Mouse (Mus musculus) ES-E14 (cell line): ENCODE measurements around the gene Cfap126. TPM values are rescaled to one million over a fixed set of nuclear protein-coding genes. Genes with fewer than 3 reads are reported as not detected.
A peak's percentile ranks its signal among the peaks of the same experiment; 100 is the strongest.

Experiments used
- DNase-seq: peaks from one replicate; pipeline ENCODE4 v3.0.0-alpha.2; 2013; ENCODE audit warnings: low read depth, low spot score
- H3K27ac ChIP-seq: 2 replicates; pipeline ENCODE4 v1.5.1; 2012; ENCODE audit warnings: low read depth, mild to moderate bottlenecking, low read length, moderate library complexity, mixed read lengths; ENCODE audit not compliant: poor library complexity, insufficient read depth, severe bottlenecking
- H3K36me3 ChIP-seq: 2 replicates; pipeline ENCODE4 v1.6.1; 2012; ENCODE audit warnings: mild to moderate bottlenecking, low read length, moderate library complexity, mixed read lengths; ENCODE audit not compliant: control insufficient read depth, poor library complexity, insufficient read depth, severe bottlenecking
- H3K4me1 ChIP-seq, 2 experiments: fragments of 150-350 bp in 1 of 2; sonication (generic) in 1 of 2; 2 replicates each; pipeline ENCODE4 v1.6.1; 2012; ENCODE audit warnings: low read length in 2 of 2, mild to moderate bottlenecking in 1 of 2, mixed read lengths in 1 of 2; ENCODE audit not compliant: control insufficient read depth in 2 of 2, insufficient read depth in 2 of 2, poor library complexity in 1 of 2
- H3K4me3 ChIP-seq, 2 experiments: fragments of 150-350 bp in 1 of 2; sonication (generic) in 1 of 2; 2 replicates each; pipeline ENCODE4 v1.5.1; 2012; ENCODE audit warnings: low read length in 2 of 2, low read depth in 1 of 2, mild to moderate bottlenecking in 1 of 2, mixed read lengths in 1 of 2; ENCODE audit not compliant: insufficient read depth in 1 of 2, poor library complexity in 1 of 2, severe bottlenecking in 1 of 2
- H3K9ac ChIP-seq: 2 replicates; pipeline ENCODE4 v1.6.1; 2012; ENCODE audit warnings: low read depth, mild to moderate bottlenecking, low read length, mixed read lengths; ENCODE audit not compliant: poor library complexity, insufficient read depth, severe bottlenecking
- H3K9me3 ChIP-seq: fragments of 150-350 bp; sonication (generic); 2 replicates; pipeline ENCODE4 v1.6.1; 2012; ENCODE audit warnings: low read depth, mild to moderate bottlenecking, low read length; ENCODE audit not compliant: control insufficient read depth, insufficient read depth
- CHD2 ChIP-seq: IDR thresholded peaks from 2 replicates; pipeline ENCODE4 v1.6.1; 2014; ENCODE audit warnings: mild to moderate bottlenecking, low read depth, low read length, inconsistent platforms
- HCFC1 ChIP-seq: IDR thresholded peaks from 2 replicates; pipeline ENCODE4 v1.6.1; 2012; ENCODE audit warnings: low read length, inconsistent platforms, borderline replicate concordance; ENCODE audit not compliant: insufficient read depth
- MAFK ChIP-seq: IDR thresholded peaks from 2 replicates; pipeline ENCODE4 v1.6.1; 2014; ENCODE audit warnings: mild to moderate bottlenecking, low read depth, low read length, inconsistent platforms; ENCODE audit not compliant: insufficient read depth
- ZC3H11A ChIP-seq: IDR thresholded peaks from 2 replicates; pipeline ENCODE4 v1.6.1; 2012; ENCODE audit warnings: low read depth, mild to moderate bottlenecking, inconsistent platforms, low read length, borderline replicate concordance
- ZNF384 ChIP-seq: IDR thresholded peaks from 2 replicates; pipeline ENCODE4 v1.6.1; 2012; ENCODE audit warnings: low read depth, low read length, inconsistent platforms
- in situ Hi-C, 2 experiments: fragments of 600-800 bp; cut with MboI; formaldehyde crosslinking; loops; one replicate each; pipeline ENCODE4 v1.15.1; 2025; ENCODE audit warnings: low sequenced_read_pairs in 2 of 2, inconsistent platforms in 1 of 2; ENCODE audit not compliant: unreplicated experiment in 2 of 2
- total RNA-seq: library from RNA; depleted of rRNA; stranded (reverse); fragments of 300-350 nt; gene quantifications from 2 replicates; pipeline ENCODE4 v1.2.3, GENCODE M21; 2012

The Cfap126 gene
- total RNA-seq, 1 experiment, result not detected

DNA sequence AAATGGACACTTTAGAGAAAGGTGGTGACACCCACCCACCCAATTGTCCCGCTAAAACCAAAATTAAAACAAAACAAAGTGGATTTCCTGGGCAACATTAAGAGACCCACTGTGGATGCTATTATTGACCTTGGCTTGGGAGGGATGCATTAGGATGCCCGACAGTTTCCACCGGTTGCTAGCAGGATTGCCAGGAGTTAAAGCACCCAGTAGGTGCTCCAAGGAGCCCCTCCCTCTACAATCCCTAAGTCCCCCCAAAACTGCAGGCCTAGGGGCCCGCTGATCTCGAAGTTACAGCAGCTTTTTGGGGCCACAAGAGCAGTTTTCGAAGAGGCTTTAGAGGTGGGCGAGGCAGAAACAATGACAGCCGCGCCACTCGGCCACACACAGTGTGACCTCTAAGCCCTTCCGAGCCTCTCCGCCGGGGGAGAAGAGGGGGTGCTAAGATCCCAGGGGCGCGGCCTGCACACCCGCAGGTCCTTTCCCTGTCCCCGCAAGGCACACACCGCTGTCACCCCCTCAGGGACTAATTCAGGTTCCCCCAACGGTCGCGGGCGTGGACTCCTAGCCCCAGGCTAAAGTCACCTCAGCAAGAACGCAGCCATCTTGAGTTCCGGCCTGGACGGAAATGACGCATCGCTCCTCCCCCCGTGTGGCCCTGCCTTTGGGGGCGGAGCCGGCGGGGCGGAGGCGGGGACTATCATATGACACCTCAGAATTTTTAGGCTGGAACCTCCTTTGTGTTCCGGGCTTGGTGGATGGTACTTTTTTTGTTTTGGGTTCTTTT, 36.4 kb downstream of the Cfap126 start, which contains the start of the genes Sdhc and Mpz:
Sdhc (minus strand) TSS at position 630 of the 787 bp plus-strand sequence.
Mpz (plus strand) TSS at position 738 of the 787 bp plus-strand sequence.
- in situ Hi-C loops, result no loop called here
- DNase-seq, result peak; percentile 90
- Histone ChIP-seq H3K36me3 (peaks cover 2% of the 10 kb centered on the region; the same call in 1 of the 2 replicates), H3K9me3 (no peaks in the 10 kb centered on the region), H3K27ac (peak within 1 kb of the TSS; percentile 34; the same call in 1 of the 2 replicates), H3K4me1 (peaks cover under 1 to 3% of the 10 kb centered on the region in 2 experiments; a peak in 2 of 4 replicates), H3K9ac (peak within 1 kb of the TSS; percentile 84), H3K4me3 (peak within 1 kb of the TSS; percentile 80 to 100)
- no peak for TF ChIP-seq CHD2
- peak; percentile 39; the same call in 1 of the 2 replicates for TF ChIP-seq HCFC1
- TF ChIP-seq MAFK, result no peak

- Histone ChIP-seq H3K36me3 (peaks cover 2% of the 10 kb centered on the region; the same call in 1 of the 2 replicates), H3K4me1 (peaks cover 2 to 3% of the 10 kb centered on the region in 2 experiments; a peak in 2 of 4 replicates), H3K4me3 (peak overlapping the region; percentile 30 to 100), H3K9ac (peak overlapping the region; percentile 17; the same call in 1 of the 2 replicates), H3K9me3 (no peaks in the 10 kb centered on the region), H3K27ac (no peak overlapping the region)
- TF ChIP-seq HCFC1, result no peak
- no peak for TF ChIP-seq ZC3H11A
- TF ChIP-seq ZNF384, result no peak
- no peak for TF ChIP-seq MAFK
- no peak for TF ChIP-seq CHD2
- no peak for DNase-seq
- in situ Hi-C loops, result no loop called here
Measured at GRCm38 (mm10) chr1:171150838-171151391, 37.2 kb downstream of the Cfap126 start.

- H3K27ac ChIP-seq, result no peak overlapping the region
Measured at GRCm38 (mm10) chr1:171151966-171152365, 38.2 kb downstream of the Cfap126 start.

DNA sequence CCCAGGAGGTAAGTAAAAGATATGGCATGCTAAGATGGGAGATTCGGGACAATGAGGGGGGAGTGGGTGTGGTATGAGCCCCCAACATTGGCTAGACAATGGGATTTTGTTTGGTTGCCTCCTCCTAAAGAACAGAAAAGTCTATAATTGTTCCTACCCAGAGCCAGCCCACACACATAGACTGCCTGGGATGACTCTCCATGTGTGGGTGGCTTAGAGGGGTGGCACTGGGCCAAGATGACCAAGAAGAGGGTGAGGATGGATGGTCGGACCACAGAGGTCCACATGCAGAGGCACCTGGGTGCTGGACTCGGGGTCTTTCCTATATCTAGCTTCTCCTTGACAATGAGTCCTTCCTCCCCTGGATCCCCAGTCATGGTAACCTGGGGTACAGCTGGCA, 42.9 kb downstream of the Cfap126 start:
- Histone ChIP-seq H3K36me3 (no peaks in the 10 kb centered on the region), H3K4me1 (peaks cover 0 to 8% of the 10 kb centered on the region in 2 experiments; a peak in 2 of 4 replicates), H3K9me3 (no peaks in the 10 kb centered on the region), H3K9ac (no peak overlapping the region), H3K27ac (no peak overlapping the region), H3K4me3 (no peak overlapping the region)
- TF ChIP-seq CHD2, result no peak
- TF ChIP-seq MAFK, result no peak
- no peak for TF ChIP-seq HCFC1
- TF ChIP-seq ZNF384, result no peak
- no peak for TF ChIP-seq ZC3H11A
- no peak for DNase-seq
- in situ Hi-C loops, result no loop called here

More at GRCm38 (mm10) chr1:171151966-171152365, 38.2 kb downstream of the Cfap126 start:
- TF ChIP-seq CHD2, result no peak
- no peak for TF ChIP-seq ZC3H11A
- no peak for TF ChIP-seq MAFK
- TF ChIP-seq HCFC1, result no peak
- TF ChIP-seq ZNF384, result no peak
- Histone ChIP-seq H3K36me3 (no peaks in the 10 kb centered on the region), H3K4me1 (peaks cover 2 to 3% of the 10 kb centered on the region in 2 experiments; a peak in 2 of 4 replicates), H3K9me3 (no peaks in the 10 kb centered on the region), H3K4me3 (no peak overlapping the region), H3K9ac (no peak overlapping the region)
- in situ Hi-C loops, result no loop called here
- no peak for DNase-seq
